Mouse (Mus musculus) lung, postnatal 0 days (tissue): ENCODE data around the gene Icam5.
A peak's percentile ranks its signal among the peaks of the same experiment; 100 is the strongest.
"Not testable (repeated sequence)": the region's sequence is repeated elsewhere in the genome, so short reads cannot be mapped to it uniquely, and the experiment has no call there.

Experiments used
- CTCF ChIP-seq: IDR thresholded peaks from 2 replicates; pipeline ENCODE4 v1.5.1; 2016; ENCODE audit warnings: antibody characterized with exemption, mild to moderate bottlenecking
- EP300 ChIP-seq: IDR thresholded peaks from 2 replicates; pipeline ENCODE4 v1.6.1; 2016; ENCODE audit warnings: antibody characterized with exemption, mild to moderate bottlenecking, control low read depth

DNA sequence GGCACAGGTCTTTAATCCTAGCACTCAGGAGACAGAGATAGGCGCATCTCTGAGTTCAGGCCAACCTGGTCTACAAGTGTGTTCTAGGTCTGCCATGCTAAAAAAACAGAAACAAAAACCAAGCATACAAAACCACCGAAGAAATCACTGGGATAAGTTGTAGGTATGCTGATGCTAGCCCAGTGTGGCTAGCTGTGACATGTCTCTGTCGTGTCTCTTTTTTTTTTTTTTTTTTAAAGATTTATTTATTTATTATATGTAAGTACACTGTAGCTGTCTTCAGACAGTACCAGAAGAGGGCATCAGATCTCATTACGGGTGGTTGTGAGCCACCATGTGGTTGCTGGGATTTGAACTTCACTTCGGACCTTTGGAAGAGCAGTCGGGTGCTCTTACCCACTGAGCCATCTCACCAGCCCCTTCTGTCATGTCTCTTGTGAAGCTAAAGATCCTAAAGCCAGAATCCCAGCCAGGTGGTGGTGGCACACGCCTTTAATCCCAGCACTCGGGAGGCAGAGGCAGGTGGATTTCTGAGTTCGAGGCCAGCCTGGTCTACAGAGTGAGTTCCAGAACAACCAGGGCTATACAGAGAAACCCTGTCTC, 20.8 kb upstream of the Icam5 start:
- TF ChIP-seq CTCF: peak; percentile 20; the same call in 1 of the 2 replicates
- TF ChIP-seq EP300: not testable (repeated sequence)
